Mouse (Mus musculus): ENCODE results near the gene AI413582.

- TF ChIP-seq POLR2A (IDR thresholded peaks at IDR 0.05; ENCODE audit: borderline replicate concordance, low read depth, low read length) = no peak
- no peak for TF ChIP-seq CTCF (IDR thresholded peaks at IDR 0.05; ENCODE audit: low read depth, low read length)
Measured at GRCm38 (mm10) chr17:27527188-27527587, 38.4 kb downstream of the AI413582 start.
